Mouse (Mus musculus) cortical plate, adult 2 months (tissue): Measurements from ENCODE around the gene Stk39. TPM values are rescaled to one million over a fixed set of nuclear protein-coding genes. Genes with fewer than 3 reads are reported as not detected.

Experiments used
- H3K27ac ChIP-seq: fragments of 200-500 bp; 2 replicates; pipeline ENCODE4 v1.5.1; 2012; ENCODE audit warnings: low read length, control low read depth, inconsistent platforms; ENCODE audit not compliant: insufficient read depth
- H3K4me1 ChIP-seq: fragments of 200-500 bp; 2 replicates; pipeline ENCODE4 v1.6.1; 2011; ENCODE audit warnings: low read length; ENCODE audit not compliant: control insufficient read depth, insufficient read depth
- H3K4me3 ChIP-seq: fragments of 200-500 bp; 2 replicates; pipeline ENCODE4 v1.5.1; 2011; ENCODE audit warnings: mild to moderate bottlenecking, low read length, control low read depth; ENCODE audit not compliant: insufficient read depth
- CTCF ChIP-seq: fragments of 200-500 bp; IDR thresholded peaks from 2 replicates; pipeline ENCODE4 v1.5.1; 2011; ENCODE audit warnings: mild to moderate bottlenecking, control low read depth, low read length; ENCODE audit not compliant: insufficient read depth; ENCODE audit errors: extremely low read depth
- POLR2A ChIP-seq: fragments of 200-500 bp; IDR thresholded peaks from 2 replicates; pipeline ENCODE4 v1.6.1; 2011; ENCODE audit warnings: mild to moderate bottlenecking, low read length, control low read depth; ENCODE audit not compliant: insufficient read depth; ENCODE audit errors: extremely low read depth
- polyA plus RNA-seq: library from polyadenylated mRNA; depleted of rRNA; stranded (reverse); fragments of >200 nt; gene quantifications from 2 replicates; pipeline ENCODE4 v1.2.3, GENCODE M21; 2012

Gene Stk39
- polyA plus RNA-seq, 1 experiment: 32.7 TPM

- no peak overlapping the region for H3K4me3 ChIP-seq
- H3K4me1 ChIP-seq: no peaks in the 10 kb centered on the region; the same call in 1 of the 2 replicates
- no peak overlapping the region for H3K27ac ChIP-seq
- no peak for TF ChIP-seq POLR2A
- peak; percentile 73 for TF ChIP-seq CTCF
Observed at GRCm38 (mm10) chr2:68364181-68364900, 107.7 kb downstream of the Stk39 start.

GRCm38 (mm10) chr2:68363159-68363558 is 108.9 kb downstream of the Stk39 start:
- TF ChIP-seq CTCF: no peak
- no peak for TF ChIP-seq POLR2A
- Histone ChIP-seq H3K4me1 (no peaks in the 10 kb centered on the region; the same call in 1 of the 2 replicates), H3K4me3 (no peak overlapping the region), H3K27ac (no peak overlapping the region)

GRCm38 (mm10) chr2:68361701-68362100 is 110.4 kb downstream of the Stk39 start:
- Histone ChIP-seq H3K4me1 (no peaks in the 10 kb centered on the region), H3K4me3 (no peak overlapping the region), H3K27ac (no peak overlapping the region)
- no peak for TF ChIP-seq POLR2A
- no peak for TF ChIP-seq CTCF

- no peak for TF ChIP-seq POLR2A
- TF ChIP-seq CTCF: peak; percentile 82
- H3K4me1 ChIP-seq: peaks cover 3% of the 10 kb centered on the region; the same call in 1 of the 2 replicates
- H3K27ac ChIP-seq: no peak overlapping the region
- no peak overlapping the region for H3K4me3 ChIP-seq
Observed at GRCm38 (mm10) chr2:68350621-68351020, 121.4 kb downstream of the Stk39 start.

- Histone ChIP-seq H3K27ac (no peak overlapping the region), H3K4me3 (peak overlapping the region; percentile 9; the same call in 1 of the 2 replicates), H3K4me1 (peaks cover 3% of the 10 kb centered on the region; the same call in 1 of the 2 replicates)
- TF ChIP-seq CTCF: peak; percentile 78
- no peak for TF ChIP-seq POLR2A
Observed at GRCm38 (mm10) chr2:68349593-68350383, 122.3 kb downstream of the Stk39 start.

GRCm38 (mm10) chr2:68348966-68349365 is 123.1 kb downstream of the Stk39 start:
- no peak overlapping the region for H3K4me3 ChIP-seq
- H3K4me1 ChIP-seq: peaks cover 3% of the 10 kb centered on the region; the same call in 1 of the 2 replicates
- no peak overlapping the region for H3K27ac ChIP-seq
- no peak for TF ChIP-seq CTCF
- TF ChIP-seq POLR2A: no peak

- peaks cover 3% of the 10 kb centered on the region; the same call in 1 of the 2 replicates for H3K4me1 ChIP-seq
- H3K4me3 ChIP-seq: no peak overlapping the region
- TF ChIP-seq CTCF (no peak), POLR2A (no peak)
- no peak overlapping the region for H3K27ac ChIP-seq
Observed at GRCm38 (mm10) chr2:68346606-68347237, 125.3 kb downstream of the Stk39 start.

- Histone ChIP-seq H3K27ac (no peak overlapping the region), H3K4me1 (peaks cover 3% of the 10 kb centered on the region; the same call in 1 of the 2 replicates), H3K4me3 (no peak overlapping the region)
- TF ChIP-seq CTCF (no peak), POLR2A (no peak)
Observed at GRCm38 (mm10) chr2:68345269-68345668, 126.8 kb downstream of the Stk39 start.

- no peak overlapping the region for H3K4me3 ChIP-seq
- TF ChIP-seq CTCF (no peak), POLR2A (no peak)
Observed at GRCm38 (mm10) chr2:68343751-68344150, 128.3 kb downstream of the Stk39 start.

GRCm38 (mm10) chr2:68342122-68342646 is 129.9 kb downstream of the Stk39 start:
- TF ChIP-seq POLR2A: no peak
- TF ChIP-seq CTCF: no peak
- Histone ChIP-seq H3K27ac (no peak overlapping the region), H3K4me3 (no peak overlapping the region), H3K4me1 (no peaks in the 10 kb centered on the region)

More at GRCm38 (mm10) chr2:68343751-68344150, 128.3 kb downstream of the Stk39 start:
- H3K4me1 ChIP-seq: peaks cover under 1% of the 10 kb centered on the region; the same call in 1 of the 2 replicates
- no peak overlapping the region for H3K27ac ChIP-seq
